Mouse (Mus musculus) heart, adult 2 months (tissue): Measurements from ENCODE around the gene Pmp22.

Experiments used
- CTCF ChIP-seq: fragments of 200-600 bp; IDR thresholded peaks from 2 replicates; pipeline ENCODE4 v1.8.1; 2022; ENCODE audit warnings: antibody characterized with exemption, mild to moderate bottlenecking, moderate library complexity
- EP300 ChIP-seq: fragments of 200-500 bp; IDR thresholded peaks from 2 replicates; pipeline ENCODE4 v1.6.1; 2011; ENCODE audit warnings: low read depth, low read length, control low read depth; ENCODE audit not compliant: insufficient read depth
- POLR2A ChIP-seq: fragments of 200-500 bp; IDR thresholded peaks from 2 replicates; pipeline ENCODE4 v1.6.1; 2011; ENCODE audit warnings: mild to moderate bottlenecking, low read depth, low read length, control low read depth; ENCODE audit not compliant: insufficient read depth

DNA sequence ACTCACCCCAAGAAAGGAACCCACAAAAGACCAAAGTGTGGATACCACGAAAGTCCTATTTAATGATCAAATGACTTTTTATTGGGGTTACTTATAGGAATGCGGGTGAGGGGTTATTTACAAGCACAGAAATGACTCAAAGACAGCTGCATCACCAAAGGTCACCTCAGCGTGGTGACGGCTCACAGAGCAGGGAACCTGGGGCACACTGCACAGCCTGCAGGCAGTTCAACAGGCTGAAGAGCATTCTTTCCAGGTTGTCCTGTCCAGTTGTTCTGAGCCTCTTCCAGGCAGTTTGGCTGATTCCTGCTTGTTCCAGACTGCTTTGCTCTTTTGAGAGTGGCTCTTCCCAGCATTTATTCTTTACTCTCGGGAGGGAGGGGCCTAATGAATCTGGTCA lies 12.1 kb upstream of the Pmp22 start:
- TF ChIP-seq CTCF (no peak), POLR2A (no peak), EP300 (no peak)
